Mouse (Mus musculus) midbrain, postnatal 0 days (tissue): ENCODE results near the gene Foxp1. TPM values are rescaled to one million over a fixed set of nuclear protein-coding genes. Genes with fewer than 3 reads are reported as not detected.

Experiments used
- ATAC-seq: fragments of 200-750 bp; cut with Nextera tagmentation; 2 replicates; pipeline ENCODE4 v1.8.0; 2017; ENCODE audit warnings: moderate number of reproducible peaks, mild to moderate bottlenecking, moderate TSS enrichment, moderate library complexity; ENCODE audit not compliant: low FRiP score
- DNase-seq: peaks from one replicate; pipeline ENCODE4 v3.0.0-alpha.2; 2015; ENCODE audit warnings: low spot score
- H3K27ac ChIP-seq: fragments of 300-500 bp; sonication (generic); 2 replicates; pipeline ENCODE4 v1.5.1; 2014; ENCODE audit warnings: low read depth, mild to moderate bottlenecking, low read length, mixed read lengths
- H3K27me3 ChIP-seq: fragments of 300-500 bp; sonication (generic); 2 replicates; pipeline ENCODE4 v1.6.1; 2014; ENCODE audit warnings: low read length, control low read depth, mixed read lengths; ENCODE audit not compliant: insufficient read depth
- H3K36me3 ChIP-seq: fragments of 300-500 bp; sonication (generic); 2 replicates; pipeline ENCODE4 v1.6.1; 2014; ENCODE audit warnings: low read length, control low read depth, mixed read lengths; ENCODE audit not compliant: insufficient read depth
- H3K4me1 ChIP-seq: fragments of 300-500 bp; sonication (generic); 2 replicates; pipeline ENCODE4 v1.6.1; 2014; ENCODE audit warnings: mild to moderate bottlenecking, control low read depth, antibody characterized with exemption, low read length, mixed read lengths; ENCODE audit not compliant: insufficient read depth
- H3K4me2 ChIP-seq: fragments of 300-500 bp; sonication (generic); 2 replicates; pipeline ENCODE4 v1.6.1; 2014; ENCODE audit warnings: low read depth, mild to moderate bottlenecking, low read length, mixed read lengths; ENCODE audit not compliant: poor library complexity, severe bottlenecking
- H3K4me3 ChIP-seq: fragments of 300-500 bp; sonication (generic); 2 replicates; pipeline ENCODE4 v1.5.1; 2014; ENCODE audit warnings: low read depth, mild to moderate bottlenecking, low read length, moderate library complexity
- H3K9ac ChIP-seq: fragments of 300-500 bp; sonication (generic); replicated peaks from 2 replicates; pipeline ENCODE4 v1.6.1; 2014; ENCODE audit warnings: mild to moderate bottlenecking, low read length, moderate library complexity, mixed read lengths; ENCODE audit not compliant: poor library complexity, severe bottlenecking
- H3K9me3 ChIP-seq: fragments of 300-500 bp; sonication (generic); 2 replicates; pipeline ENCODE4 v1.6.1; 2016; ENCODE audit warnings: low read length, control low read depth
- CTCF ChIP-seq: IDR thresholded peaks from 2 replicates; pipeline ENCODE4 v1.5.1; 2016; ENCODE audit warnings: antibody characterized with exemption, mild to moderate bottlenecking
- WGBS: fragments of 180-500 bp; shearing (Covaris S2); extraction: QIAGEN DNeasy Blood & Tissue Kit; methylation state at CpG from one replicate; pipeline ENCODE4 v1.1.7; 2014; 5-methylcytosine and 5-hydroxymethylcytosine counted together
- polyA plus RNA-seq: library from polyadenylated mRNA; unstranded; fragments of >200 nt; fragmentation: Nextera tagmentation; extraction: Ambion mirVana; gene quantifications from 2 replicates; pipeline ENCODE4 v1.2.1, GENCODE M21; 2015
- total RNA-seq: library from RNA; depleted of rRNA; stranded (reverse); fragments of >200 nt; gene quantifications from 2 replicates; pipeline ENCODE4 v1.2.3, GENCODE M21; 2014

Foxp1 gene
- total and polyA plus RNA-seq, 2 experiments from 2014 or later, result 71.1 to 74.3 TPM

GRCm38 (mm10) chr6:99212461-99212860 lies 310.1 kb downstream of the Foxp1 start:
- no peak overlapping the region for H3K27ac ChIP-seq
- 0 out of 2 replicates have a peak, but pooled peaks cover 1% of the 10 kb centered on the region for H3K27me3 ChIP-seq
- H3K36me3 ChIP-seq, result no peaks in the 10 kb centered on the region
- no peak for TF ChIP-seq CTCF
- DNase-seq, result no peak
- no peak overlapping the region for H3K4me2 ChIP-seq
- H3K4me1 ChIP-seq, result no peaks in the 10 kb centered on the region; the same call in 1 of the 2 replicates
- WGBS, result 74% methylated on average over 4 of the region's 4 CpGs
- H3K9me3 ChIP-seq, result no peaks in the 10 kb centered on the region
- H3K9ac ChIP-seq, result no peak overlapping the region
- no peak for ATAC-seq
- no peak overlapping the region for H3K4me3 ChIP-seq

GRCm38 (mm10) chr6:99211663-99212333 lies 310.7 kb downstream of the Foxp1 start:
- no peak for DNase-seq
- no peak for ATAC-seq
- H3K4me2 ChIP-seq, result no peak overlapping the region
- no peak overlapping the region for H3K9ac ChIP-seq
- no peak overlapping the region for H3K27ac ChIP-seq
- H3K36me3 ChIP-seq, result no peaks in the 10 kb centered on the region
- no peaks in the 10 kb centered on the region for H3K9me3 ChIP-seq
- no peaks in the 10 kb centered on the region; the same call in 1 of the 2 replicates for H3K4me1 ChIP-seq
- WGBS, result 78% methylated on average over 5 of the region's 5 CpGs
- H3K27me3 ChIP-seq, result 0 out of 2 replicates have a peak, but pooled peaks cover 5% of the 10 kb centered on the region
- no peak for TF ChIP-seq CTCF
- H3K4me3 ChIP-seq, result no peak overlapping the region

- no peaks in the 10 kb centered on the region; the same call in 1 of the 2 replicates for H3K4me1 ChIP-seq
- no peaks in the 10 kb centered on the region for H3K9me3 ChIP-seq
- no peak overlapping the region for H3K9ac ChIP-seq
- no peak overlapping the region for H3K4me3 ChIP-seq
- 0 out of 2 replicates have a peak, but pooled peaks cover 5% of the 10 kb centered on the region for H3K27me3 ChIP-seq
- H3K36me3 ChIP-seq, result no peaks in the 10 kb centered on the region
- H3K27ac ChIP-seq, result no peak overlapping the region
- H3K4me2 ChIP-seq, result no peak overlapping the region
- no peak for ATAC-seq
- DNase-seq, result no peak
- no peak for TF ChIP-seq CTCF
- 89% methylated on average over 7 of the region's 7 CpGs for WGBS
Observed at GRCm38 (mm10) chr6:99210161-99210560, 312.4 kb downstream of the Foxp1 start.

DNA sequence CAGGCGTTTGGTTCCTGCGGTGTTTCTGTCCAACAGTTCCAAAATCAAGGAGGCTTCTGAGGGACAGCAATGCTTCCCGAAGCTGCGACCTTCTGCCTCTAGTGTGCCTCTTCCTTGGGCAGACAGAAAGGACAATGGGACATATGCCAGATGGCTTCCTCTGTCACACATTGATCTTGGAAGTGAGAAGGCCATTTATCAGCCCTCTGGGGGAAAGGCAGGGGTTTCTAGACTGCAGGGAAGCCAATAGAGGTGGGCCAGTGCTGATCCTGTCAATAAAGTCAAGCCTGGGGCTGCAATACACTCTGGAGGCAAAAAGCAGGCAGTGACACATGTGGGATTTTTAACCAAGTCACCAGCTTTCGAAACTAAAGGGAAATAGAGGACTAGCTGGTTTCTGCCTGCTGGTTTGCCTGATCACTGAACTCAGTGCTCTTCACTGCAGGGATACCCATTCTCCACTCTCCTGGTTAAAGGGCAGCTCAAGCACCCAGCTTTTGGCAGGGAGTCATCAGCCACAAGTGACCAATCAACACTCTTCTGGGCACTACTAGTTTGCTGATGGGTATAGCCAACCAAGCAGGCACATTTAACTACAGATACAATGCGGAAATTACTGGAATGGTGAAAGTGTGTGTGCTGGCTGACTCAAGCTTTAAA lies 315.2 kb downstream of the Foxp1 start:
- ATAC-seq (no peak), DNase-seq (no peak)
- no peak overlapping the region for H3K9ac ChIP-seq
- no peak overlapping the region for H3K4me2 ChIP-seq
- H3K4me3 ChIP-seq, result no peak overlapping the region
- H3K4me1 ChIP-seq, result no peaks in the 10 kb centered on the region; the same call in 1 of the 2 replicates
- H3K27ac ChIP-seq, result no peak overlapping the region
- 51% methylated on average over 6 of the region's 6 CpGs for WGBS
- no peak for TF ChIP-seq CTCF
- no peaks in the 10 kb centered on the region for H3K36me3 ChIP-seq
- H3K27me3 ChIP-seq, result 0 out of 2 replicates have a peak, but pooled peaks cover 5% of the 10 kb centered on the region
- no peaks in the 10 kb centered on the region for H3K9me3 ChIP-seq

GRCm38 (mm10) chr6:99206437-99206870 lies 316.1 kb downstream of the Foxp1 start:
- Histone ChIP-seq H3K9me3 (no peaks in the 10 kb centered on the region), H3K27ac (no peak overlapping the region), H3K4me1 (0 out of 2 replicates have a peak, but pooled peaks cover under 1% of the 10 kb centered on the region), H3K4me3 (no peak overlapping the region), H3K27me3 (0 out of 2 replicates have a peak, but pooled peaks cover 5% of the 10 kb centered on the region), H3K36me3 (no peaks in the 10 kb centered on the region), H3K9ac (no peak overlapping the region), H3K4me2 (no peak overlapping the region)
- ATAC-seq (no peak), DNase-seq (no peak)
- no peak for TF ChIP-seq CTCF
- 42% methylated on average over 5 of the region's 5 CpGs for WGBS
